Mouse (Mus musculus): ENCODE data around the gene Ube2l6. TPM values are rescaled to one million over a fixed set of nuclear protein-coding genes. Genes with fewer than 3 reads are reported as not detected.

Gene Ube2l6
- polyA plus RNA-seq, 1 experiment from 2014 or later = 23.2 TPM

- 70% methylated on average over 13 of the region's 13 CpGs for WGBS
- Histone ChIP-seq H3K27ac (replicated peaks) (no peak within 1 kb of the TSS), H3K9me3 (no peaks in the 10 kb centered on the region), H3K4me1 (replicated peaks) (peaks cover 6% of the 10 kb centered on the region), H3K36me3 (no peaks in the 10 kb centered on the region), H3K9ac (no peak within 1 kb of the TSS), H3K27me3 (peaks cover 10% of the 10 kb centered on the region; the same call in 1 of the 2 replicates), H3K4me2 (no peak within 1 kb of the TSS), H3K4me3 (no peak within 1 kb of the TSS)
- ATAC-seq (ENCODE audit: low FRiP score, low read depth) = no peak
Measured at GRCm38 (mm10) chr2:84822552-84822951, 23.9 kb downstream of the Ube2l6 start, which contains the start of gene Smtnl1. Gene Smtnl1 (minus strand): TSS chr2:84822652.

- H3K9me3 ChIP-seq = no peaks in the 10 kb centered on the region
- ATAC-seq (ENCODE audit: low FRiP score, low read depth) = no peak
- peaks cover 10% of the 10 kb centered on the region; the same call in 1 of the 2 replicates for H3K27me3 ChIP-seq
- H3K4me2 ChIP-seq = no peak overlapping the region
- no peak overlapping the region for H3K27ac ChIP-seq (replicated peaks)
- no peak overlapping the region for H3K4me3 ChIP-seq
- H3K9ac ChIP-seq = no peak overlapping the region
- peaks cover 12% of the 10 kb centered on the region for H3K4me1 ChIP-seq (replicated peaks)
- no peaks in the 10 kb centered on the region for H3K36me3 ChIP-seq
- WGBS = 59% methylated on average over 2 of the region's 2 CpGs
Measured at GRCm38 (mm10) chr2:84823237-84823636, 24.6 kb downstream of the Ube2l6 start.

- H3K36me3 ChIP-seq = 0 out of 2 replicates have a peak, but pooled peaks cover 6% of the 10 kb centered on the region
- peaks cover 8% of the 10 kb centered on the region; the same call in 1 of the 2 replicates for H3K27me3 ChIP-seq
- no peaks in the 10 kb centered on the region for H3K9me3 ChIP-seq
- peak within 1 kb of the TSS; percentile 82 for H3K9ac ChIP-seq
- peak within 1 kb of the TSS; percentile 89 for H3K4me3 ChIP-seq
- H3K4me2 ChIP-seq = peak within 1 kb of the TSS; percentile 99
- under 1% methylated on average over 34 of the region's 34 CpGs for WGBS
- H3K4me1 ChIP-seq (replicated peaks) = peaks cover 16% of the 10 kb centered on the region
- H3K27ac ChIP-seq (replicated peaks) = peak within 1 kb of the TSS; percentile 74
- ATAC-seq (ENCODE audit: low FRiP score, low read depth) = peak; percentile 92
Measured at GRCm38 (mm10) chr2:84826488-84827282, 28.1 kb downstream of the Ube2l6 start, which contains the start of gene Timm10. Gene Timm10 (plus strand): TSS chr2:84826997.

GRCm38 (mm10) chr2:84827283-84827920 is 28.8 kb downstream of the Ube2l6 start:
- Histone ChIP-seq H3K27ac (replicated peaks) (no peak overlapping the region), H3K36me3 (0 out of 2 replicates have a peak, but pooled peaks cover 6% of the 10 kb centered on the region), H3K4me2 (peak overlapping the region; percentile 99), H3K4me1 (replicated peaks) (peaks cover 19% of the 10 kb centered on the region), H3K27me3 (0 out of 2 replicates have a peak, but pooled peaks cover 6% of the 10 kb centered on the region), H3K9ac (peak overlapping the region; percentile 82), H3K9me3 (no peaks in the 10 kb centered on the region), H3K4me3 (peak overlapping the region; percentile 89)
- WGBS = 1% methylated on average over 29 of the region's 29 CpGs
- ATAC-seq (ENCODE audit: low FRiP score, low read depth) = peak; percentile 31

GRCm38 (mm10) chr2:84831666-84832391 is 33.2 kb downstream of the Ube2l6 start:
- H3K9me3 ChIP-seq = no peaks in the 10 kb centered on the region
- ATAC-seq (ENCODE audit: low FRiP score, low read depth) = peak; percentile 71
- no peak overlapping the region for H3K27ac ChIP-seq (replicated peaks)
- 0 out of 2 replicates have a peak, but pooled peaks cover 6% of the 10 kb centered on the region for H3K36me3 ChIP-seq
- no peak overlapping the region for H3K9ac ChIP-seq
- H3K27me3 ChIP-seq = peaks cover 2% of the 10 kb centered on the region; the same call in 1 of the 2 replicates
- no peak overlapping the region for H3K4me3 ChIP-seq
- no peak overlapping the region for H3K4me2 ChIP-seq
- H3K4me1 ChIP-seq (replicated peaks) = peaks cover 16% of the 10 kb centered on the region
- 33% methylated on average over 10 of the region's 10 CpGs for WGBS

GRCm38 (mm10) chr2:84837107-84837506 is 38.5 kb downstream of the Ube2l6 start:
- ATAC-seq (ENCODE audit: low FRiP score, low read depth) = no peak
- Histone ChIP-seq H3K27ac (replicated peaks) (no peak overlapping the region), H3K36me3 (no peaks in the 10 kb centered on the region), H3K27me3 (peaks cover 48% of the 10 kb centered on the region), H3K4me1 (replicated peaks) (peaks cover 21% of the 10 kb centered on the region), H3K4me3 (no peak overlapping the region), H3K9ac (no peak overlapping the region), H3K9me3 (no peaks in the 10 kb centered on the region), H3K4me2 (no peak overlapping the region)
- WGBS = 65% methylated on average over 8 of the region's 8 CpGs

- ATAC-seq (ENCODE audit: low FRiP score, low read depth) = no peak
- Histone ChIP-seq H3K9ac (no peak overlapping the region), H3K4me1 (replicated peaks) (peaks cover 21% of the 10 kb centered on the region), H3K27me3 (peaks cover 48% of the 10 kb centered on the region), H3K4me3 (no peak overlapping the region), H3K27ac (replicated peaks) (no peak overlapping the region), H3K36me3 (no peaks in the 10 kb centered on the region), H3K4me2 (no peak overlapping the region), H3K9me3 (no peaks in the 10 kb centered on the region)
- 31% methylated on average over 9 of the region's 9 CpGs for WGBS
Measured at GRCm38 (mm10) chr2:84837817-84838592, 39.4 kb downstream of the Ube2l6 start.

- Histone ChIP-seq H3K9ac (peak within 1 kb of the TSS; percentile 53), H3K4me3 (peak within 1 kb of the TSS; percentile 60), H3K27ac (replicated peaks) (no peak within 1 kb of the TSS), H3K27me3 (peaks cover 48% of the 10 kb centered on the region), H3K9me3 (no peaks in the 10 kb centered on the region), H3K4me2 (peak within 1 kb of the TSS; percentile 100), H3K36me3 (no peaks in the 10 kb centered on the region), H3K4me1 (replicated peaks) (peaks cover 21% of the 10 kb centered on the region)
- WGBS = 17% methylated on average over 10 of the region's 10 CpGs
- no peak for ATAC-seq (ENCODE audit: low FRiP score, low read depth)
Measured at GRCm38 (mm10) chr2:84838593-84838949, 39.9 kb downstream of the Ube2l6 start, which contains the start of gene Slc43a1. Gene Slc43a1 (plus strand): TSS chr2:84838850.

GRCm38 (mm10) chr2:84838993-84839980 is 40.7 kb downstream of the Ube2l6 start:
- no peak; the same call in none of the 2 replicates for ATAC-seq (ENCODE audit: low FRiP score, low read depth)
- under 1% methylated on average over 47 of the region's 47 CpGs for WGBS
- peaks cover 48% of the 10 kb centered on the region for H3K27me3 ChIP-seq
- H3K4me3 ChIP-seq = peak overlapping the region; percentile 60
- peak overlapping the region; percentile 100 for H3K4me2 ChIP-seq
- no peaks in the 10 kb centered on the region for H3K36me3 ChIP-seq
- peak overlapping the region; percentile 53 for H3K9ac ChIP-seq
- H3K27ac ChIP-seq (replicated peaks) = no peak overlapping the region
- no peaks in the 10 kb centered on the region for H3K9me3 ChIP-seq
- H3K4me1 ChIP-seq (replicated peaks) = peaks cover 21% of the 10 kb centered on the region

GRCm38 (mm10) chr2:84840016-84840747 is 41.6 kb downstream of the Ube2l6 start:
- peaks cover 48% of the 10 kb centered on the region for H3K27me3 ChIP-seq
- peak overlapping the region; percentile 53 for H3K9ac ChIP-seq
- H3K27ac ChIP-seq (replicated peaks) = 0 out of 2 replicates have a peak overlapping the region, but pooled peaks have one; percentile 30
- peaks cover 21% of the 10 kb centered on the region for H3K4me1 ChIP-seq (replicated peaks)
- under 1% methylated on average over 54 of the region's 54 CpGs for WGBS
- ATAC-seq (ENCODE audit: low FRiP score, low read depth) = peak; percentile 81
- H3K36me3 ChIP-seq = no peaks in the 10 kb centered on the region
- peak overlapping the region; percentile 100 for H3K4me2 ChIP-seq
- no peaks in the 10 kb centered on the region for H3K9me3 ChIP-seq
- peak overlapping the region; percentile 60 for H3K4me3 ChIP-seq

Measured in hindbrain, embryonic 15.5 days (tissue).